Mouse (Mus musculus) megakaryocyte, adult 5-6 weeks (primary cell): ENCODE data around the gene Ccdc83. TPM values are rescaled to one million over a fixed set of nuclear protein-coding genes. Genes with fewer than 3 reads are reported as not detected.
A peak's percentile ranks its signal among the peaks of the same experiment; 100 is the strongest.

Source experiments
- ATAC-seq: 2 replicates; pipeline ENCODE4 v1.8.0; 2016; ENCODE audit warnings: mild to moderate bottlenecking, inconsistent platforms; ENCODE audit not compliant: poor library complexity, severe bottlenecking
- total RNA-seq, 2 experiments: library from RNA; stranded (forward) in 1 of 2; stranded (reverse) in 1 of 2; fragments of 153-499, 151-499 nt in 1 of 2; fragments of 221-1000, 200-1000 nt in 1 of 2; gene quantifications; 2 replicates each; pipeline versions ENCODE4 v1.2.3 to v1.2.4; 2015 to 2017

Ccdc83 gene
- total RNA-seq (2015) (not detected in 2 replicates), total RNA-seq (2017) (not detected in 2 replicates)

GRCm38 (mm10) chr7:90265289-90265970, at the start of gene Ccdc83:
TSS of gene Ccdc83 (minus strand) at chr7:90265777.
- peak; percentile 97 for ATAC-seq

GRCm38 (mm10) chr7:90313421-90313820, 47.8 kb upstream of the Ccdc83 start:
- peak; percentile 84 for ATAC-seq

GRCm38 (mm10) chr7:90312151-90312883, 46.7 kb upstream of the Ccdc83 start:
- no peak for ATAC-seq

GRCm38 (mm10) chr7:90308003-90308402, 42.4 kb upstream of the Ccdc83 start:
- ATAC-seq = no peak

GRCm38 (mm10) chr7:90306968-90307367, 41.4 kb upstream of the Ccdc83 start:
- ATAC-seq = no peak

- ATAC-seq = no peak
Observed at GRCm38 (mm10) chr7:90306079-90306478, 40.5 kb upstream of the Ccdc83 start.

- ATAC-seq = peak; percentile 58
Observed at GRCm38 (mm10) chr7:90302647-90303552, 37.3 kb upstream of the Ccdc83 start.

GRCm38 (mm10) chr7:90301942-90302646, 36.5 kb upstream of the Ccdc83 start, which contains the start of gene Sytl2:
TSS of gene Sytl2 (plus strand) at chr7:90302252.
- ATAC-seq = peak; percentile 76

- no peak for ATAC-seq
Observed at GRCm38 (mm10) chr7:90291885-90292284, 26.3 kb upstream of the Ccdc83 start.

GRCm38 (mm10) chr7:90284793-90285192, 19.2 kb upstream of the Ccdc83 start:
- ATAC-seq = no peak

GRCm38 (mm10) chr7:90282786-90283185, 17.2 kb upstream of the Ccdc83 start:
- ATAC-seq = no peak

- ATAC-seq = peak; percentile 43; the same call in 1 of the 2 replicates
Observed at GRCm38 (mm10) chr7:90281759-90282546, 16.4 kb upstream of the Ccdc83 start.

- ATAC-seq = no peak
Observed at GRCm38 (mm10) chr7:90280878-90281277, 15.3 kb upstream of the Ccdc83 start.

- ATAC-seq = peak; percentile 52
Observed at GRCm38 (mm10) chr7:90280274-90280875, 14.8 kb upstream of the Ccdc83 start.

- ATAC-seq = no peak
Observed at GRCm38 (mm10) chr7:90279136-90279535, 13.6 kb upstream of the Ccdc83 start.

GRCm38 (mm10) chr7:90277769-90278168, 12.2 kb upstream of the Ccdc83 start:
- ATAC-seq = no peak

- ATAC-seq = no peak
Observed at GRCm38 (mm10) chr7:90277246-90277645, 11.7 kb upstream of the Ccdc83 start.

GRCm38 (mm10) chr7:90274561-90275100, 9.1 kb upstream of the Ccdc83 start:
- ATAC-seq = no peak

GRCm38 (mm10) chr7:90270141-90270540, 4.6 kb upstream of the Ccdc83 start:
- peak; percentile 30; the same call in 1 of the 2 replicates for ATAC-seq
